Mouse (Mus musculus) left cerebral cortex, postnatal 25 days (tissue): ENCODE results near the gene Thegl. TPM values are rescaled to one million over a fixed set of nuclear protein-coding genes. Genes with fewer than 3 reads are reported as not detected.

Experiments used
- total RNA-seq, 2 experiments: library from RNA; stranded (reverse); gene quantifications; 2 replicates each; pipeline ENCODE4 v1.2.3; 2021

The Thegl gene
- total RNA-seq, 2 experiments from 2014 or later: 0.69 TPM; not detected in 1

Other genes with a start within 250 kb of the Thegl start
- 10 to 100 TPM; 21.1 to 21.4 TPM for gene Aasdh, start 110.5 kb upstream of the Thegl start, total RNA-seq
- gene Paics, start 64.7 kb upstream of the Thegl start, total RNA-seq: 10 to 100 TPM; 89.7 to 92.4 TPM
- gene Ppat, start 64.4 kb upstream of the Thegl start, total RNA-seq: 10 to 100 TPM; 17.4 to 19.3 TPM
- gene Srp72, start 41.3 kb upstream of the Thegl start, total RNA-seq: 100 to 1,000 TPM; 107 TPM
- gene Arl9, start 12.0 kb upstream of the Thegl start, total RNA-seq: not detected
- gene Hopx, start 99.1 kb downstream of the Thegl start, total RNA-seq: 10 to 100 TPM; 21.1 to 25.5 TPM
- gene Spink2, start 195.4 kb downstream of the Thegl start, total RNA-seq: not detected
- 1 to 10 TPM; 3.6 to 3.9 TPM for gene Rest, start 249.5 kb downstream of the Thegl start, total RNA-seq